Mouse (Mus musculus): Measurements from ENCODE around the gene Scgb2b12. TPM values are rescaled to one million over a fixed set of nuclear protein-coding genes. Genes with fewer than 3 reads are reported as not detected.
"Not testable (repeated sequence)": the region's sequence is repeated elsewhere in the genome, so short reads cannot be mapped to it uniquely, and the experiment has no call there.

Scgb2b12 gene
- not detected in 2 replicates for polyA plus RNA-seq (2015; fragmentation: Nextera tagmentation; extraction: Ambion mirVana)

DNA sequence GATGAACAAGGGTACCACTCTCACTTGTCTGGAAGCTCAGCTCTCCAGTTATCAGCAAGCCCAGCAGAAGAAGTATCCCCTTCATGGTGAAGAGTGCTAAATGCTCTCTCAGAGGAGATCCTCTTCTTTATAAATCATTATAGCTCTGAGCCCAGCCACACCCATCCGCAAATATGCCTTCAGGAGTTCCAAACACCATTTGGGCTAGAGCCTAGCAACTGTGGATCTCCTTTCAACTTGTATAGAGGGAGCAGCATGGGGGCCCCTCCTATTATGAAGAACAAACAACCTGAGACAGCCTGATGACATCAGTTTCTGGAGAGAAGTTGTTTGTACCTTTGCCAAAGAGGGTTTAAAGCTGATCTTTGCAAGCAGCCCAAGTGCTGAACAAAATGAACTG lies at the start of gene Scgb2b12:
TSS of gene Scgb2b12 (minus strand) at position 101 of the 400 bp plus-strand sequence.
- H3K4me3 ChIP-seq (ENCODE audit: low read depth, low read length); H3K27ac ChIP-seq (ENCODE audit: low read length); H3K9ac ChIP-seq (ENCODE audit: low read depth, low read length); H3K27me3 ChIP-seq (ENCODE audit: control insufficient read depth, insufficient read depth, low read depth, low read length); H3K4me2 ChIP-seq (ENCODE audit: low read depth, low read length); ATAC-seq (ENCODE audit: low read depth); H3K9me3 ChIP-seq (replicated peaks; ENCODE audit: control insufficient read depth, low read length); H3K4me1 ChIP-seq (ENCODE audit: control insufficient read depth, low read depth, low read length); H3K36me3 ChIP-seq (ENCODE audit: control insufficient read depth, insufficient read depth): not testable (repeated sequence)
- 43% methylated on average over 1 of the region's 1 CpGs for WGBS (ENCODE audit: insufficient replicate concordance)

DNA sequence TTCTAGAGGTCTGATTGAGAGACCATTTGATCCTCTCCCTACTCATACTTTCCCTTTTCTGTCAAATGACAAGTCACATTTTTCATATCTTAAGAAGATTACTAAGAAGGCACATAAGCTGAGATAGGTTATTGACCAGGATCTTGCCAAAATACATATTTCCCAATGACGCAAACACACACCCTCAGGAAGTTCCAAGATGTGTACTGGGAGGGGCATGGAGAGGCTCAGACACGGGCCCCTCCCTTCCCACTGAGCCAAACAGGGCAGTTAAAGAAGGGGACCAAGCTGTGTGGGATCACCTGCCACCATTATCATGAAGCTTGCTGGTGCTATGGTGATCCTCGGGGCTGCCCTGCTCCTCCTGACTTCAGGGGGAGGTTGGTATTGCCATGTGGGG lies 6.8 kb upstream of the Scgb2b12 start, which contains the start of gene Scgb1b12:
TSS of gene Scgb1b12 (plus strand) at position 301 of the 400 bp plus-strand sequence.
- not testable (repeated sequence) for H3K4me2 ChIP-seq (ENCODE audit: low read depth, low read length); H3K4me3 ChIP-seq (ENCODE audit: low read depth, low read length); H3K4me1 ChIP-seq (ENCODE audit: control insufficient read depth, low read depth, low read length); H3K9ac ChIP-seq (ENCODE audit: low read depth, low read length); H3K36me3 ChIP-seq (ENCODE audit: control insufficient read depth, insufficient read depth); H3K27ac ChIP-seq (ENCODE audit: low read length); H3K27me3 ChIP-seq (ENCODE audit: control insufficient read depth, insufficient read depth, low read depth, low read length); ATAC-seq (ENCODE audit: low read depth); H3K9me3 ChIP-seq (replicated peaks; ENCODE audit: control insufficient read depth, low read length)
- 44% methylated on average over 2 of the region's 3 CpGs for WGBS (ENCODE audit: insufficient replicate concordance)

Other genes starting within 250 kb of the Scgb2b12 start
- not detected in 2 replicates for gene Scgb1b10, start 226.4 kb downstream of the Scgb2b12 start, polyA plus RNA-seq (2015; fragmentation: Nextera tagmentation; extraction: Ambion mirVana)
- gene Scgb2b11, start 116.1 kb downstream of the Scgb2b12 start, polyA plus RNA-seq (2015; fragmentation: Nextera tagmentation; extraction: Ambion mirVana) = not detected in 2 replicates
- not detected in 2 replicates for gene Scgb1b11, start 104.4 kb downstream of the Scgb2b12 start, polyA plus RNA-seq (2015; fragmentation: Nextera tagmentation; extraction: Ambion mirVana)
- gene Scgb1b12, start 6.9 kb upstream of the Scgb2b12 start, polyA plus RNA-seq (2015; fragmentation: Nextera tagmentation; extraction: Ambion mirVana) = not detected in 2 replicates
- not detected in 2 replicates for gene Scgb1b29, start 114.3 kb upstream of the Scgb2b12 start, polyA plus RNA-seq (2015; fragmentation: Nextera tagmentation; extraction: Ambion mirVana)

Data from liver, embryonic 16.5 days (tissue).